7 mouse cellular contexts compared by ENCODE assay signal in the genomic region with DNA sequence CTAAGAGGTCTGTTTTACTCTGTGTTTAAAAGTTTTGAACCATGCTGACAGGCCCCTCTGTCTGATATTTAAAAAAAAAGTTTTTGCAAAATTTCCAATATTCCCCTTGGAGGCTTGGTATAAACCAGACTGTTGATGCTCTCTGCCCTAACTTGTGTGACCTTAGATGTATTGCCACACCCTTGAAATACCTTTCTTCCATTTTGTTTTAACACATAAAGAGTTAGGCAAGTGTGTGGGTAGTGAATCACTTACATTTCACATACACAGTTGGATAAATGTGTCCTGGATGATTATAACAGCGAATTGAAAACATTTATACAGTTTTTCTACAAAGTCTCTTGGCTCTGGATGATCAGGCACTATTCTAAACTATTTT. TPM values are rescaled to one million over a fixed set of nuclear protein-coding genes. Genes with fewer than 3 reads are reported as not detected.
DNase-seq lines count a peak whose midpoint lies in the region; ATAC-seq and TF ChIP-seq lines count a peak whose summit lies in the region.

No protein-coding gene starts in this region.

- peak overlapping the region; percentile 67 for H3K4me2 ChIP-seq in lung, embryonic 16.5 days (ENCODE audit: low read depth, low read length)
- H3K4me2 ChIP-seq in limb, embryonic 13.5 days (replicated peaks) = peak overlapping the region; percentile 81
- peak overlapping the region; percentile 77 for H3K4me2 ChIP-seq in stomach, embryonic 16.5 days (ENCODE audit: low read depth, low read length)

- H3K4me1 ChIP-seq in lung, embryonic 16.5 days (replicated peaks; ENCODE audit: control insufficient read depth, insufficient read depth, low read length) = peaks cover 5% of the 10 kb centered on the region
- 0 out of 2 replicates have a peak, but pooled peaks cover 4% of the 10 kb centered on the region for H3K4me1 ChIP-seq in embryonic fibroblast, embryonic 13.5 days (ENCODE audit: control insufficient read depth, insufficient read depth, low read length)
- H3K4me1 ChIP-seq in limb, embryonic 13.5 days = peaks cover 6% of the 10 kb centered on the region
- peaks cover 7% of the 10 kb centered on the region; the same call in 1 of the 2 replicates for H3K4me1 ChIP-seq in stomach, embryonic 16.5 days (ENCODE audit: control insufficient read depth, insufficient read depth, low read length)

- no peak for DNase-seq in lung, postnatal 25 days (ENCODE audit: low spot score)
- DNase-seq in spleen, postnatal 4 days (ENCODE audit: low spot score in 2 of 2) = no peak
- DNase-seq in cerebellum, postnatal 25 days = no peak

- peak overlapping the region; percentile 87; the same call in 1 of the 2 replicates for H3K9ac ChIP-seq in lung, embryonic 16.5 days (ENCODE audit: low read length)
- H3K9ac ChIP-seq in limb, embryonic 13.5 days = peak overlapping the region; percentile 94
- peak overlapping the region; percentile 99 for H3K9ac ChIP-seq in stomach, embryonic 16.5 days (ENCODE audit: low read length)

- WGBS in lung, embryonic 16.5 days = 59% methylated on average over 1 of the region's 1 CpGs
- WGBS in limb, embryonic 13.5 days = 67% methylated on average over 1 of the region's 1 CpGs
- WGBS in stomach, embryonic 16.5 days = 20% methylated on average over 1 of the region's 1 CpGs

- no peak overlapping the region for H3K27ac ChIP-seq in lung, embryonic 16.5 days (ENCODE audit: low read length)
- H3K27ac ChIP-seq in embryonic fibroblast, embryonic 13.5 days (ENCODE audit: insufficient read depth, low read length) = no peak overlapping the region
- H3K27ac ChIP-seq in limb, embryonic 13.5 days = no peak overlapping the region
- peak overlapping the region; percentile 97 for H3K27ac ChIP-seq in stomach, embryonic 16.5 days (ENCODE audit: low read length)

- no peak for TF ChIP-seq POLR2A in embryonic fibroblast, embryonic 13.5 days (IDR thresholded peaks at IDR 0.05; ENCODE audit: low read depth, low read length)

- no peak for TF ChIP-seq CTCF in embryonic fibroblast, embryonic 13.5 days (IDR thresholded peaks at IDR 0.05; ENCODE audit: borderline replicate concordance, insufficient read depth, low read length)

- H3K9me3 ChIP-seq in lung, embryonic 16.5 days (ENCODE audit: control insufficient read depth, low read length) = no peaks in the 10 kb centered on the region
- no peaks in the 10 kb centered on the region for H3K9me3 ChIP-seq in limb, embryonic 13.5 days
- H3K9me3 ChIP-seq in stomach, embryonic 16.5 days (replicated peaks; ENCODE audit: control insufficient read depth, low read length) = no peaks in the 10 kb centered on the region

- no peaks in the 10 kb centered on the region for H3K27me3 ChIP-seq in lung, embryonic 16.5 days (ENCODE audit: control insufficient read depth, insufficient read depth, low read depth, low read length)
- no peaks in the 10 kb centered on the region for H3K27me3 ChIP-seq in limb, embryonic 13.5 days
- no peaks in the 10 kb centered on the region for H3K27me3 ChIP-seq in stomach, embryonic 16.5 days (ENCODE audit: control insufficient read depth, insufficient read depth, low read length)

- no peak for ATAC-seq in lung, embryonic 16.5 days (ENCODE audit: low read depth)
- ATAC-seq in limb, embryonic 13.5 days (ENCODE audit: low FRiP score, low read depth) = no peak
- ATAC-seq in stomach, embryonic 16.5 days (ENCODE audit: insufficient read depth, low FRiP score) = no peak

- no peaks in the 10 kb centered on the region for H3K36me3 ChIP-seq in lung, embryonic 16.5 days (ENCODE audit: control insufficient read depth, insufficient read depth, low read length)
- H3K36me3 ChIP-seq in limb, embryonic 13.5 days = peaks cover 14% of the 10 kb centered on the region
- H3K36me3 ChIP-seq in stomach, embryonic 16.5 days (ENCODE audit: control insufficient read depth, insufficient read depth, low read length) = no peaks in the 10 kb centered on the region

- peak overlapping the region; percentile 68 for H3K4me3 ChIP-seq in lung, embryonic 16.5 days (ENCODE audit: low read length)
- peak overlapping the region; percentile 97 for H3K4me3 ChIP-seq in embryonic fibroblast, embryonic 13.5 days (ENCODE audit: insufficient read depth, low read length)
- peak overlapping the region; percentile 90 for H3K4me3 ChIP-seq in limb, embryonic 13.5 days
- peak overlapping the region; percentile 95 for H3K4me3 ChIP-seq in stomach, embryonic 16.5 days (replicated peaks; ENCODE audit: low read length)

RNA-seq across cellular contexts. Expression of gene Bcl2l13, which starts 1.1 kb away (rescaled TPM):
- 27.2 and 30.4 TPM in 2 replicates for polyA plus RNA-seq in lung, embryonic 16.5 days (2015; fragmentation: Nextera tagmentation; extraction: Ambion mirVana)
- 25.4 and 27.4 TPM in 2 replicates for polyA plus RNA-seq in embryonic fibroblast, embryonic 13.5 days (2011; ENCODE audit: insufficient read length, low read depth, missing spikeins)
- polyA plus RNA-seq in limb, embryonic 13.5 days (2015; fragmentation: Nextera tagmentation; extraction: Ambion mirVana) = 27.0 and 31.3 TPM in 2 replicates
- 27.9 and 29.6 TPM in 2 replicates for polyA plus RNA-seq in stomach, embryonic 16.5 days (2015; fragmentation: Nextera tagmentation; extraction: Ambion mirVana)

RNA-seq across cellular contexts. Expression of gene Atp6v1e1, which starts 14.5 kb away (rescaled TPM):
- polyA plus RNA-seq in lung, embryonic 16.5 days (2015; fragmentation: Nextera tagmentation; extraction: Ambion mirVana) = 110 and 112 TPM in 2 replicates
- 203 and 221 TPM in 2 replicates for polyA plus RNA-seq in embryonic fibroblast, embryonic 13.5 days (2011; ENCODE audit: insufficient read length, low read depth, missing spikeins)
- 102 and 105 TPM in 2 replicates for polyA plus RNA-seq in limb, embryonic 13.5 days (2015; fragmentation: Nextera tagmentation; extraction: Ambion mirVana)
- 163 and 173 TPM in 2 replicates for polyA plus RNA-seq in stomach, embryonic 16.5 days (2015; fragmentation: Nextera tagmentation; extraction: Ambion mirVana)
